Mouse (Mus musculus): ENCODE data around the gene Ankzf1. TPM values are rescaled to one million over a fixed set of nuclear protein-coding genes. Genes with fewer than 3 reads are reported as not detected.

Gene Ankzf1
- polyA plus RNA-seq, 1 experiment from 2014 or later, result 18.2 TPM

GRCm38 (mm10) chr1:75208967-75209678 lies 17.2 kb downstream of the Ankzf1 start:
- no peak overlapping the region for H3K27ac ChIP-seq (ENCODE audit: low read depth, low read length)
- no peaks in the 10 kb centered on the region for H3K9me3 ChIP-seq (ENCODE audit: control insufficient read depth, low read length)
- peak overlapping the region; percentile 92 for H3K4me2 ChIP-seq (ENCODE audit: low read depth)
- peak overlapping the region; percentile 5 for H3K9ac ChIP-seq (ENCODE audit: low read length)
- peaks cover 6% of the 10 kb centered on the region for H3K36me3 ChIP-seq (ENCODE audit: control insufficient read depth, insufficient read depth, low read length)
- ATAC-seq (ENCODE audit: insufficient read depth, low FRiP score, low TSS enrichment), result no peak
- DNase-seq (ENCODE audit: low spot score), result no peak
- H3K4me3 ChIP-seq (ENCODE audit: low read depth, low read length), result peak overlapping the region; percentile 26
- peaks cover 14% of the 10 kb centered on the region for H3K4me1 ChIP-seq (ENCODE audit: control insufficient read depth, insufficient read depth, low read length)
- WGBS, result 8% methylated on average over 34 of the region's 34 CpGs
- H3K27me3 ChIP-seq (ENCODE audit: control insufficient read depth, insufficient read depth, low read length), result no peaks in the 10 kb centered on the region

GRCm38 (mm10) chr1:75210136-75211087 lies 18.5 kb downstream of the Ankzf1 start, which contains the start of the genes Glb1l and Stk16:
Gene Glb1l, minus strand, starts transcription at chr1:75210813.
Gene Stk16, plus strand, starts transcription at chr1:75210838.
- 7% methylated on average over 42 of the region's 42 CpGs for WGBS

DNA sequence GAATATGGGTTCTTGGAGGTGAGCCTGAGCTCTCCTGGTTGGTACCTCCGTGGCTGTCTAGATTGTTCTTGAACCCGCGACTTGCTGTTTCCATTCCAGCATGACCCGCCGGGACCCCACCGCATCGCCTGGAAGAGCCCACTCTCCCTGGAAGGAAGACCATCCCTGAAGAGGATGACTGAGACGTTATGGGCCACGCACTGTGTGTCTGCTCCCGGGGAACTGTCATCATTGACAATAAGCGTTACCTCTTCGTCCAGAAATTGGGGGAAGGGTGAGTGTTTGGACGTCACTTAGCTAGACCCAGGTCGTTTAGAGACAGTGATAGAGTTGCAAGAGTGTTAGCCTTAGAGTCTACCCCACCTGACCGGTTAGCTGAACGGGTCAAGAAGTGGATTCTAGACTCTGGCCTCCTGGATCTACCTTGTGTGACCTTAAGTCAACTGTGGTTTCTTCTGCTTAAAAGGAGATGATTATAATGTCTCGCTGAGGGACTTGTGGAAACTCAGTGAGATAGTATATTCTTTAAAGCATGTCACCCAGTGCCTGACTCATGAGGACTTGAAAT lies 19.3 kb downstream of the Ankzf1 start:
- Histone ChIP-seq H3K9me3 (ENCODE audit: control insufficient read depth, low read length) (no peaks in the 10 kb centered on the region), H3K27ac (ENCODE audit: low read depth, low read length) (no peak overlapping the region), H3K4me1 (ENCODE audit: control insufficient read depth, insufficient read depth, low read length) (peaks cover 14% of the 10 kb centered on the region), H3K4me3 (ENCODE audit: low read depth, low read length) (peak overlapping the region; percentile 95), H3K27me3 (ENCODE audit: control insufficient read depth, insufficient read depth, low read length) (no peaks in the 10 kb centered on the region), H3K9ac (ENCODE audit: low read length) (peak overlapping the region; percentile 93), H3K36me3 (ENCODE audit: control insufficient read depth, insufficient read depth, low read length) (peaks cover 10% of the 10 kb centered on the region), H3K4me2 (ENCODE audit: low read depth) (peak overlapping the region; percentile 92)
- 15% methylated on average over 17 of the region's 17 CpGs for WGBS
- no peak for ATAC-seq (ENCODE audit: insufficient read depth, low FRiP score, low TSS enrichment)
- no peak for DNase-seq (ENCODE audit: low spot score)

More at GRCm38 (mm10) chr1:75210136-75211087, 18.5 kb downstream of the Ankzf1 start, which contains the start of the genes Glb1l and Stk16:
- peak within 1 kb of the TSS; percentile 95 for H3K4me3 ChIP-seq (ENCODE audit: low read depth, low read length)
- H3K27me3 ChIP-seq (ENCODE audit: control insufficient read depth, insufficient read depth, low read length), result no peaks in the 10 kb centered on the region
- no peak within 1 kb of the TSS for H3K27ac ChIP-seq (ENCODE audit: low read depth, low read length)
- peak within 1 kb of the TSS; percentile 93 for H3K9ac ChIP-seq (ENCODE audit: low read length)
- H3K36me3 ChIP-seq (ENCODE audit: control insufficient read depth, insufficient read depth, low read length), result peaks cover 10% of the 10 kb centered on the region
- peaks cover 14% of the 10 kb centered on the region for H3K4me1 ChIP-seq (ENCODE audit: control insufficient read depth, insufficient read depth, low read length)
- H3K4me2 ChIP-seq (ENCODE audit: low read depth), result peak within 1 kb of the TSS; percentile 92
- DNase-seq (ENCODE audit: low spot score) (peak; percentile 95), ATAC-seq (ENCODE audit: insufficient read depth, low FRiP score, low TSS enrichment) (peak; percentile 96)
- H3K9me3 ChIP-seq (ENCODE audit: control insufficient read depth, low read length), result no peaks in the 10 kb centered on the region

DNA sequence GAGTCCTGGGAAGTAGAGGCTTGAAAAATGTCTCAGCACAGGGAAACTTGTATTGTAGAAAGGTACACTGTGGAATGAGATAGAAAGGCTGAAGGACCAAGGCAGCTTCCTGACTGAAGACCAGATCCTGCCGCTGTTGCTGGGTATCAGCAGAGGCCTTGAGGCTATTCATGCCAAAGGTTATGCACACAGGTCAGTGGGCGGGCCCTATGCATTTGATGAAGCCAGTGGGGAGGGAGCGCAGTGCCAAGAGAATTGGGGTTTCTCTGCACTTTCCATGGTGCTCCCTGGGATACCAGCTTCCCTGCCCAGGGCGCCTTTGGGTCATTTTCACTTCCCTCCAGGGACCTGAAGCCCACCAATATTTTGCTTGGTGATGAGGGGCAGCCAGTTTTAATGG lies 20.6 kb downstream of the Ankzf1 start:
- peaks cover 10% of the 10 kb centered on the region for H3K36me3 ChIP-seq (ENCODE audit: control insufficient read depth, insufficient read depth, low read length)
- 87% methylated on average over 4 of the region's 4 CpGs for WGBS
- H3K4me1 ChIP-seq (ENCODE audit: control insufficient read depth, insufficient read depth, low read length), result peaks cover 14% of the 10 kb centered on the region
- no peak overlapping the region for H3K4me2 ChIP-seq (ENCODE audit: low read depth)
- ATAC-seq (ENCODE audit: insufficient read depth, low FRiP score, low TSS enrichment) (no peak), DNase-seq (ENCODE audit: low spot score) (no peak)
- H3K27me3 ChIP-seq (ENCODE audit: control insufficient read depth, insufficient read depth, low read length), result peaks cover 5% of the 10 kb centered on the region
- H3K9me3 ChIP-seq (ENCODE audit: control insufficient read depth, low read length), result no peaks in the 10 kb centered on the region
- H3K27ac ChIP-seq (ENCODE audit: low read depth, low read length), result no peak overlapping the region
- no peak overlapping the region for H3K9ac ChIP-seq (ENCODE audit: low read length)
- H3K4me3 ChIP-seq (ENCODE audit: low read depth, low read length), result no peak overlapping the region

DNA sequence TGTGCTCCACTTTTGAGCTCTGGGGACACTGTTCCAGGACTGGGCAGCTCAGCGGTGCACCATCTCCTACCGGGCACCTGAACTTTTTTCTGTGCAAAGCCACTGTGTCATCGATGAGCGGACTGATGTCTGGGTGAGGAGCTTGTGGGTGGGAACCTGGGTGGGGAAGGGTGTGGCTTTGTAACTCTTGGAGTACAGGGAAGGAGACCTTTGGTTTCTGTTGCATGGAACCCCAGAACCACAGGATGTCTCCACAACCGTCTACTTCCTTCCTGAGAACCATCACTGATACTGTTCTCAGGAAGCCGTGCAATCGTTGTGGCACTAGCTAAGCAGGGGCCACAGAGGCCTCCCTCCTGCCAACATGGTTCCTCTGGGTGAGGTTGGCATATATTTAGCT lies 21.1 kb downstream of the Ankzf1 start:
- 91% methylated on average over 7 of the region's 7 CpGs for WGBS
- no peak overlapping the region for H3K4me3 ChIP-seq (ENCODE audit: low read depth, low read length)
- no peak overlapping the region for H3K9ac ChIP-seq (ENCODE audit: low read length)
- H3K27me3 ChIP-seq (ENCODE audit: control insufficient read depth, insufficient read depth, low read length), result peaks cover 11% of the 10 kb centered on the region
- no peaks in the 10 kb centered on the region for H3K9me3 ChIP-seq (ENCODE audit: control insufficient read depth, low read length)
- peaks cover 14% of the 10 kb centered on the region for H3K4me1 ChIP-seq (ENCODE audit: control insufficient read depth, insufficient read depth, low read length)
- H3K4me2 ChIP-seq (ENCODE audit: low read depth), result no peak overlapping the region
- DNase-seq (ENCODE audit: low spot score) (no peak), ATAC-seq (ENCODE audit: insufficient read depth, low FRiP score, low TSS enrichment) (no peak)
- H3K27ac ChIP-seq (ENCODE audit: low read depth, low read length), result no peak overlapping the region
- peaks cover 10% of the 10 kb centered on the region for H3K36me3 ChIP-seq (ENCODE audit: control insufficient read depth, insufficient read depth, low read length)

DNA sequence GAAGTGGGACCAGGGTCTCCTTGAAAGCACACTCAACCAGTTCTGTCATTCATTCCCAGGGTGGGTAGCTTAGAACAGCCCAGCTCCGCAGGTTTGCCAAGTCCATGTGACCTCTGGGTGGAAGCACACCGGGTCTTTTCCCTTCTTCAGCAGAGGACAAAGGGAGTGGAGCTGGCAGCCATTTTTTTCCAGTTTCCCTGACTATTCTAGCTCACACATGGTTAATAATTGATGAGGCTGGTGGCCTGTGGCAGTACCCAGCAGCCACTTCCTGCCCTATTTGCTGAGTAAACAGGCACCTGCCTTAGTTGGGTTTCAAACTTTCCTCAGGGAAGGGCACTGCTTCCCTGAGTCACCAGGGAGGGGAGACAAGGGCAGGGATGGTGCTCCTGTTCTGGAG lies 22.5 kb downstream of the Ankzf1 start:
- Histone ChIP-seq H3K4me1 (ENCODE audit: control insufficient read depth, insufficient read depth, low read length) (peaks cover 23% of the 10 kb centered on the region), H3K36me3 (ENCODE audit: control insufficient read depth, insufficient read depth, low read length) (peaks cover 10% of the 10 kb centered on the region), H3K4me3 (ENCODE audit: low read depth, low read length) (no peak overlapping the region), H3K4me2 (ENCODE audit: low read depth) (no peak overlapping the region), H3K9me3 (ENCODE audit: control insufficient read depth, low read length) (no peaks in the 10 kb centered on the region; the same call in 1 of the 2 replicates), H3K27me3 (ENCODE audit: control insufficient read depth, insufficient read depth, low read length) (peaks cover 24% of the 10 kb centered on the region), H3K27ac (ENCODE audit: low read depth, low read length) (no peak overlapping the region), H3K9ac (ENCODE audit: low read length) (no peak overlapping the region)
- 83% methylated on average over 2 of the region's 2 CpGs for WGBS
- ATAC-seq (ENCODE audit: insufficient read depth, low FRiP score, low TSS enrichment), result no peak
- no peak for DNase-seq (ENCODE audit: low spot score)

DNA sequence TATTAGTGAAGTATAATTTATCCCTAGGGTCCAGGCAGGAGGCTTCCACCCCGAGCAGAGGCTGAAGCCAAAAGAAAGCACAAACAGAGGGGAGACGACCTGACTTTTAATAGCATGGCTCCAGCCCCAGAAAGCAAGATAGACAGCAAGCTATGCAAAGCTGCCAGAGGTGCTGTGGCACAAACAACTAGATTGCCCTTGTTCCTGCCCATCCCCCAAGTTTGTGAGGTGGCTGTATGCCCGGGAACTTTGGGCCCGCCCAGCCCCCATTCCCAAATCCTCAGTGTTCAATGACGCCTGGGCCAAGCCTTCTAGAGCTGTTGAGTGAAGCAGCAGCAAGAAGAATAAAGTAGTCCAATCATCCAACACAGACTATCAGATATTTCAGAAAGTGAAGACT lies 22.9 kb downstream of the Ankzf1 start:
- no peak for ATAC-seq (ENCODE audit: insufficient read depth, low FRiP score, low TSS enrichment)
- no peak overlapping the region for H3K4me3 ChIP-seq (ENCODE audit: low read depth, low read length)
- H3K36me3 ChIP-seq (ENCODE audit: control insufficient read depth, insufficient read depth, low read length), result peaks cover 10% of the 10 kb centered on the region
- no peak overlapping the region for H3K4me2 ChIP-seq (ENCODE audit: low read depth)
- no peak overlapping the region for H3K27ac ChIP-seq (ENCODE audit: low read depth, low read length)
- no peaks in the 10 kb centered on the region; the same call in 1 of the 2 replicates for H3K9me3 ChIP-seq (ENCODE audit: control insufficient read depth, low read length)
- peaks cover 24% of the 10 kb centered on the region for H3K4me1 ChIP-seq (ENCODE audit: control insufficient read depth, insufficient read depth, low read length)
- 71% methylated on average over 5 of the region's 5 CpGs for WGBS
- no peak for DNase-seq (ENCODE audit: low spot score)
- no peak overlapping the region for H3K9ac ChIP-seq (ENCODE audit: low read length)
- peaks cover 28% of the 10 kb centered on the region for H3K27me3 ChIP-seq (ENCODE audit: control insufficient read depth, insufficient read depth, low read length)

DNA sequence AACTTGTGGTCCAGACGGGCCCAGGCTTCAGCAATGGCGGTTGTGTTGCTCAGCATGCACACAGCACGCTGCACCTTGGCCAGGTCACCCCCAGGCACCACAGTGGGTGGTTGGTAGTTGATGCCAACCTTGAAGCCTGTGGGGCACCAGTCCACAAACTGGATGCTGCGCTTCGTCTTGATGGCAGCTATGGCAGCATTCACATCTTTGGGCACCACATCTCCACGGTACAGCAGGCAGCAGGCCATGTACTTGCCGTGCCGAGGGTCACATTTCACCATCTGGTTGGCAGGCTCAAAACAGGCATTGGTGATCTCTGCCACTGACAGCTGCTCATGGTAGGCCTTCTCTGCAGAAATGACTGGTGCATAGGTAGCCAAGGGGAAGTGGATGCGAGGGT lies 23.8 kb downstream of the Ankzf1 start:
- Histone ChIP-seq H3K4me1 (ENCODE audit: control insufficient read depth, insufficient read depth, low read length) (peaks cover 21% of the 10 kb centered on the region), H3K4me2 (ENCODE audit: low read depth) (no peak overlapping the region), H3K9ac (ENCODE audit: low read length) (no peak overlapping the region), H3K36me3 (ENCODE audit: control insufficient read depth, insufficient read depth, low read length) (peaks cover 10% of the 10 kb centered on the region), H3K27ac (ENCODE audit: low read depth, low read length) (no peak overlapping the region), H3K4me3 (ENCODE audit: low read depth, low read length) (no peak overlapping the region), H3K9me3 (ENCODE audit: control insufficient read depth, low read length) (no peaks in the 10 kb centered on the region; the same call in 1 of the 2 replicates), H3K27me3 (ENCODE audit: control insufficient read depth, insufficient read depth, low read length) (peaks cover 37% of the 10 kb centered on the region)
- no peak for ATAC-seq (ENCODE audit: insufficient read depth, low FRiP score, low TSS enrichment)
- WGBS, result 94% methylated on average over 9 of the region's 9 CpGs
- DNase-seq (ENCODE audit: low spot score), result no peak

All from neural tube, embryonic 11.5 days (tissue).